Mouse (Mus musculus) liver, postnatal 0 days (tissue): ENCODE data around the gene Spsb1.

Experiments used
- CTCF ChIP-seq: sonication (generic); IDR thresholded peaks from 2 replicates; pipeline ENCODE4 v1.5.1; 2016; ENCODE audit warnings: antibody characterized with exemption, low read depth
- EP300 ChIP-seq: IDR thresholded peaks from 2 replicates; pipeline ENCODE4 v1.6.1; 2016; ENCODE audit warnings: antibody characterized with exemption, low read depth, mild to moderate bottlenecking

- TF ChIP-seq CTCF (no peak), EP300 (no peak)
These were observed 17.9 kb downstream of the Spsb1 start for GRCm38 (mm10) chr4:149936921-149937320.
